Mouse (Mus musculus) heart, embryonic 16.5 days (tissue): ENCODE results near the gene Camkk1. TPM values are rescaled to one million over a fixed set of nuclear protein-coding genes. Genes with fewer than 3 reads are reported as not detected.

Experiments used
- ATAC-seq: fragments of 200-750 bp; cut with Nextera tagmentation; replicated peaks from 2 replicates; pipeline ENCODE4 v1.8.0; 2017; ENCODE audit warnings: moderate number of reproducible peaks; ENCODE audit not compliant: insufficient read depth, low FRiP score; ENCODE audit errors: extremely low read depth
- H3K27ac ChIP-seq: fragments of 300-500 bp; sonication (generic); 2 replicates; pipeline ENCODE4 v1.5.1; 2014; ENCODE audit warnings: mild to moderate bottlenecking, low read length, control low read depth, moderate library complexity
- H3K27me3 ChIP-seq: fragments of 300-500 bp; sonication (generic); 2 replicates; pipeline ENCODE4 v1.6.1; 2014; ENCODE audit warnings: low read length, mixed read lengths; ENCODE audit not compliant: control insufficient read depth, insufficient read depth
- H3K36me3 ChIP-seq: fragments of 300-500 bp; sonication (generic); 2 replicates; pipeline ENCODE4 v1.6.1; 2014; ENCODE audit not compliant: control insufficient read depth, insufficient read depth
- H3K4me1 ChIP-seq: fragments of 300-500 bp; sonication (generic); 2 replicates; pipeline ENCODE4 v1.6.1; 2014; ENCODE audit warnings: low read length, mixed read lengths; ENCODE audit not compliant: control insufficient read depth, insufficient read depth
- H3K4me2 ChIP-seq: fragments of 300-500 bp; sonication (generic); 2 replicates; pipeline ENCODE4 v1.6.1; 2014; ENCODE audit warnings: low read depth, mild to moderate bottlenecking, control low read depth, low read length
- H3K4me3 ChIP-seq: fragments of 300-500 bp; sonication (generic); 2 replicates; pipeline ENCODE4 v1.5.1; 2014; ENCODE audit warnings: mild to moderate bottlenecking, control low read depth, low read length
- H3K9ac ChIP-seq: fragments of 300-500 bp; sonication (generic); 2 replicates; pipeline ENCODE4 v1.6.1; 2014; ENCODE audit warnings: low read length, control low read depth
- H3K9me3 ChIP-seq: fragments of 300-500 bp; sonication (generic); replicated peaks from 2 replicates; pipeline ENCODE4 v1.6.1; 2016; ENCODE audit warnings: low read length; ENCODE audit not compliant: control insufficient read depth
- WGBS: fragments of 180-500 bp; shearing (Covaris S2); extraction: QIAGEN DNeasy Blood & Tissue Kit; methylation state at CpG from one replicate; pipeline ENCODE4 v1.1.7; 2014; 5-methylcytosine and 5-hydroxymethylcytosine counted together
- polyA plus RNA-seq: library from polyadenylated mRNA; unstranded; fragments of >200 nt; fragmentation: Nextera tagmentation; extraction: Ambion mirVana; gene quantifications from 2 replicates; pipeline ENCODE4 v1.2.1, GENCODE M21; 2015

Gene Camkk1
- polyA plus RNA-seq, 1 experiment from 2014 or later: 3.7 TPM

DNA sequence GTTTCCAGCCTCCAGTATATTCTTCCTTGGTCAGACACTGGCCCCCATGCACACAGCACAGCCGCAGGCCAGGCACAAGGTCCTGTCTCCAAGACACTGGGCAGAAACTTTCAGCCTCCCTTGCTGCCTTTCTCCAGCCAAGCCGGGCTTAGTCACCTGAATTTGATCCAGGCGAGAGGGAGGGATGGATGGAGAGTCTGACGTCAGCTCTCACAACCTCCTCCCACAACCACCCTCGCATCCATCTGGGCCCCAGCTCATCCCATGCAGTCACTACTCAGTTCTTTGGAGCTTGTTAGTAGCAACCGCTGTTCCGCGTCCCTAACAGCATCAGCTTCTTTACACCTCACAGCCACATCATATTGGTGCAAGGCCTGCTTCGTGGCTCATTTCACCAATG is 4.3 kb downstream of the Camkk1 start:
- Histone ChIP-seq H3K4me3 (no peak overlapping the region), H3K4me1 (peaks cover 22% of the 10 kb centered on the region), H3K27me3 (peaks cover 18% of the 10 kb centered on the region), H3K27ac (no peak overlapping the region), H3K9me3 (no peaks in the 10 kb centered on the region), H3K9ac (no peak overlapping the region), H3K36me3 (no peaks in the 10 kb centered on the region), H3K4me2 (no peak overlapping the region)
- 59% methylated on average over 9 of the region's 9 CpGs for WGBS
- no peak for ATAC-seq

DNA sequence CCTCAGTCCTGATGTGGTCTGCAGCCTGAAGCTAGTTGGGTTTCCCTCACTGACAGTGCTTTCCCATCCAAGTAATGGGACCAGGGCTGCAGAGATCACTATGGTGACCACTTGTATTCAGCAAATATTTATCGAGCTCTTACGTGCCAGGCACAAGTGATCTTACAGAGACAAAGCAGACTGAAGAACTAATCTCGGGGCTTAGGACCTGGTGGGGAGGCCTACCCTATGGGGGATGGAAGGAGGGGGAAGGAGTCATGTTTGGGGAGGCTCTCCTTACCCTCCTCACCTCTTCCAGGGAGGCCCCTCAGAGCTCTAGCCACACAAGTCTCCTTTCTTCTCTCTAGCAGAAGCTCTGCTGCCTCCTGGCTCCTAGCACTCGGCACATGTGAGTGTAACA is 5.0 kb downstream of the Camkk1 start:
- Histone ChIP-seq H3K4me3 (no peak overlapping the region), H3K9ac (no peak overlapping the region), H3K36me3 (no peaks in the 10 kb centered on the region), H3K4me2 (no peak overlapping the region), H3K27me3 (peaks cover 17% of the 10 kb centered on the region), H3K27ac (peak overlapping the region; percentile 40; the same call in 1 of the 2 replicates), H3K9me3 (no peaks in the 10 kb centered on the region), H3K4me1 (peaks cover 22% of the 10 kb centered on the region)
- WGBS: 41% methylated on average over 4 of the region's 4 CpGs
- ATAC-seq: no peak

DNA sequence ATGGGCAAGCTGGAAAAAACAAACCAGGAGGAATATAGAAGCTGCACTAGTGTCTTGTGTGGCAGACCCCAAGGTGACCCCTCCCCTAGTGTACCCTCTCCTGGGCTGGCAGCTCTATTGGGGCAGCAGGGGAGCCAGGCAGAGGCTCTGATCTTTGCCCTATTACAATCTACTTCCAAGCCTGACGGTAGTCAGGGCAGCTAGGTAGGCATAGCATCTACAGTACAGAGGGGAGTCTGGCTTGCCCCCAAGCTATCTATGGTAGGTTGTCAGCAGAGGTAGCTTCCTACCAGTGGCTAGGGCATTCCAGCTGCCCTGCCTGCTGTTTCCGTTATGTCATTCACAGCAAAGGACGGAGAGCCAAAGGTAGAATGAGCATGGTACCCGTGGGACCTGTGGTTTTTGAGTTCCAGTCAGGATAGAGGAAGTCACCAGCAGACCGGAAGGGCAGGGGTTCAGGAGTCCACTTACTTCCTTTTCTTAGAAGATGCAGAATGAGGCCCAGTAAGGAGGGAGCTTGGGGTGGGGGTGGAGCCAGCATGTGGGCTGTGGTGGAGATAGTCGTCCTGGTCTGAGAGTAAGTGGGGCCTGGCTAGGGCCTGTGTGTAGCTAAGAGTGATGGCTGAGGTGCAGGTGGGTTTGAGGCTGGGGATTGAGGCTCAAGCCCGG is 5.6 kb downstream of the Camkk1 start:
- H3K9ac ChIP-seq: no peak overlapping the region
- peaks cover 22% of the 10 kb centered on the region for H3K4me1 ChIP-seq
- no peak overlapping the region for H3K4me3 ChIP-seq
- H3K27ac ChIP-seq: peak overlapping the region; percentile 40; the same call in 1 of the 2 replicates
- peak overlapping the region; percentile 4; the same call in 1 of the 2 replicates for H3K4me2 ChIP-seq
- WGBS: 46% methylated on average over 7 of the region's 7 CpGs
- peaks cover 17% of the 10 kb centered on the region for H3K27me3 ChIP-seq
- peak; percentile 45 for ATAC-seq
- no peaks in the 10 kb centered on the region for H3K9me3 ChIP-seq
- no peaks in the 10 kb centered on the region for H3K36me3 ChIP-seq

DNA sequence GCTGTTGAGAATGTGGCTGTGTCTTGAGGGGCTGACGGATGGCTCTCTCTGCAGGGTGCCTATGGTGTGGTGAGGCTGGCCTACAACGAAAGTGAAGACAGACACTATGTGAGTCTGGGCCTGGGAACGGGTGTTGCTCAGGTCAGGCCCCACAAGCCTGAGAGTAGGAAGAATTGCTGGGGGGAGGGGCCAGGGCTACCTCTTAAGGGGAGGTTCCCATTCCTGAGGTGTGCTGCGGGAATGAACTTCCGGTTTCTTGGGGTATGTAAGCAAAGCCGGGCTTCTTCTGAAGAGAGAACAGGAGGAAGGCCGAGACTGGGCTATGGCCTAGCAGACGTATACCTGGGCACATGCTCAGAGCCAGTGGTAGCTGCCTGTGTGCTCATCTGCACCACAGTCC is 8.2 kb downstream of the Camkk1 start:
- no peak for ATAC-seq
- Histone ChIP-seq H3K36me3 (no peaks in the 10 kb centered on the region), H3K4me3 (no peak overlapping the region), H3K4me1 (peaks cover 22% of the 10 kb centered on the region), H3K9ac (no peak overlapping the region), H3K9me3 (no peaks in the 10 kb centered on the region), H3K27ac (no peak overlapping the region), H3K4me2 (no peak overlapping the region), H3K27me3 (no peaks in the 10 kb centered on the region; the same call in 1 of the 2 replicates)
- 57% methylated on average over 8 of the region's 8 CpGs for WGBS

DNA sequence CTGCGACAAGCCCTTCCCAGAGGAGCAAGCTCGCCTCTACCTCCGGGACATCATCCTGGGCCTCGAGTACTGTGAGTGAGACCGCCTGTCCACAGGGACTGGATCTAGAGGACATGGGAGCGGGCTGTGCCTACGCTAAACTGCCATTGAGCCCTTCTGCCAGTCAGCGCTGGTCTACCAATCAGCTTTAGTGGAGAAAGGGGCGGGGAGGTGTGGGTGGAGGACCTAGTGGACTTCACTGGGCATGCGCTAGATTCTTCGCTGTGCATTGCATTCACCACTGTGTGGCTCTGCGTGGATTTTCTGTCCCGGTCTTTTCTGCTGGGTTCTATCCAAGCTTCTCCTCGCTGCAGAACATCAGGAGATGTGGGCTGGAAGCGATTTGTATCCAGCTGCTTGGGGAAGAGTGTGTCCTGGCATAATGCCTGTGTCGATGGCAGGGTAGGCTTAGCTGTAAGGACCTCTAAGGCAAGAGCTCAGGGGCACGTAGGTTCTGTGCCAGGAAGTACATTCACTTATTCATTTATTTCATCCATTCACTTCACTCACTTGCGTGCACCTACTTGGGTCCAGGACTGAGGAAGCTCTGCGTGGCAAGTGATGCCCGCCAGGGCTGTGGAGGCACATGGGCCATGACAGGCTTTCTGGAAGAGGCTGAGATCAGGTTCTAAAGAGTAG is 12.2 kb downstream of the Camkk1 start:
- Histone ChIP-seq H3K9me3 (no peaks in the 10 kb centered on the region), H3K9ac (peak overlapping the region; percentile 68), H3K4me3 (peak overlapping the region; percentile 42), H3K27ac (peak overlapping the region; percentile 73), H3K4me1 (peaks cover 10% of the 10 kb centered on the region), H3K4me2 (peak overlapping the region; percentile 80), H3K27me3 (no peaks in the 10 kb centered on the region), H3K36me3 (no peaks in the 10 kb centered on the region)
- peak; percentile 90 for ATAC-seq
- 27% methylated on average over 20 of the region's 20 CpGs for WGBS

DNA sequence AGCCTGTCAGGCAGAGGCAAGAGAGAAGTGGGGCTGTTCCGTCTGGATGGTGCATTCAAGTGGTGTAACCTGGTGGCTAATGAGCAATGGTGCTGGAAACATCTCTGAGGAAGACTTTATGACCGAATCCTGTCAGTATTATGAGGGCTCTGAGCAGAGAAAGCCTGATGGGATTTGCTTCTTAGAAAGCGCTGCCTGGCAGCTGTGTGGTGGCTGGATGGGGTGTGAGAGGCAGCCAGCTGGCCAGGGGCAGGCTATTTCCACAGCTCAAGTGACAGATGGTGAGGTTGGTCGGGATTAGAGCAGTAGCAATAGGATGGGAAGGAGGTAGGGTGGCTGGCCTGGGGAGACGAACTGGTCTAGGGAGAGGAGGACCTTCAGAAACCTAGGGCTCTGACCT is 12.7 kb downstream of the Camkk1 start:
- H3K4me3 ChIP-seq: no peak overlapping the region
- no peaks in the 10 kb centered on the region for H3K9me3 ChIP-seq
- 77% methylated on average over 5 of the region's 5 CpGs for WGBS
- H3K9ac ChIP-seq: peak overlapping the region; percentile 68
- H3K27ac ChIP-seq: peak overlapping the region; percentile 73
- H3K4me1 ChIP-seq: peaks cover 16% of the 10 kb centered on the region
- no peaks in the 10 kb centered on the region for H3K36me3 ChIP-seq
- H3K4me2 ChIP-seq: peak overlapping the region; percentile 80; the same call in 1 of the 2 replicates
- ATAC-seq: no peak
- H3K27me3 ChIP-seq: no peaks in the 10 kb centered on the region

DNA sequence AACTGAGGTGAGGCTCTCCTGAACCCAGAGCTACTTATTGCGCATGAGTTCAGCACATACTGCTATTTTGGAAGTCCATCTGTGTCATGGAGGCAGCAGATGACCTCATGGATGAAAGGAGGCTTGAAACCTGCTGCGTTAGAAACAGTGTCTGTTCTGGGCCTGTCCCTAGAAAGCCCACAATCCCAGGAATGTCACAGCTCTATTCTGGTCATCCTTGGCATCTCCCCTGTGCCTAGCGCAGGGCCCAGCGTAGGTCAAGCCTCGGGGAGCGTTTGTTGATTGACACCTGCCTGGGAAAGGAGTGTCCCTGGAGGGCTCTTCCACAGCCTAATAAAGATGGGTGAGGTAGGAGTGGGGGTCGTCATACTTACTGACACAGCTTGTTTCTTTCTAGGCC is 17.3 kb downstream of the Camkk1 start:
- Histone ChIP-seq H3K27ac (no peak overlapping the region), H3K27me3 (no peaks in the 10 kb centered on the region), H3K4me2 (no peak overlapping the region), H3K9me3 (no peaks in the 10 kb centered on the region), H3K36me3 (no peaks in the 10 kb centered on the region), H3K4me3 (no peak overlapping the region), H3K9ac (no peak overlapping the region), H3K4me1 (peaks cover 10% of the 10 kb centered on the region)
- no peak for ATAC-seq
- 61% methylated on average over 7 of the region's 7 CpGs for WGBS

DNA sequence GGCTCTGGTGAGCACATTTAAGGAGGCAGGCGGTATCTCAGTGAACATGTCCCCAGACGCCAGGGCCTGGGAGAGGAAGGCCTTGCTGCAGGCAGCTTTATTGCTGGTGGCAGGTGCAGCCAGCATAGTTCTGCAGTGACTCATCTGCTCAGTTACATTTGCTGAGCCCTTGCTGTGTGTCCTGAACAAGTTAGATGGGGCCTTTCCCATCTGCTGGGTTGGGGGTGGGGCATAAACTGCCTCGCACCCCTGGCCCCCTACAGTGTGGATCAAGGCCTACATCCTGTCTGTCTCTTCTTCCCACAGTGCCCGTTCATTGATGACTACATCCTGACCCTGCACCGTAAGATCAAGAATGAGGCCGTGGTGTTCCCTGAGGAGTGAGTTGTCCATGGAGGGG is 18.1 kb downstream of the Camkk1 start:
- Histone ChIP-seq H3K27me3 (no peaks in the 10 kb centered on the region), H3K4me3 (no peak overlapping the region), H3K36me3 (no peaks in the 10 kb centered on the region), H3K4me2 (no peak overlapping the region), H3K4me1 (peaks cover 7% of the 10 kb centered on the region), H3K27ac (no peak overlapping the region), H3K9me3 (no peaks in the 10 kb centered on the region), H3K9ac (no peak overlapping the region)
- peak; percentile 39; the same call in 1 of the 2 replicates for ATAC-seq
- WGBS: 56% methylated on average over 6 of the region's 6 CpGs

DNA sequence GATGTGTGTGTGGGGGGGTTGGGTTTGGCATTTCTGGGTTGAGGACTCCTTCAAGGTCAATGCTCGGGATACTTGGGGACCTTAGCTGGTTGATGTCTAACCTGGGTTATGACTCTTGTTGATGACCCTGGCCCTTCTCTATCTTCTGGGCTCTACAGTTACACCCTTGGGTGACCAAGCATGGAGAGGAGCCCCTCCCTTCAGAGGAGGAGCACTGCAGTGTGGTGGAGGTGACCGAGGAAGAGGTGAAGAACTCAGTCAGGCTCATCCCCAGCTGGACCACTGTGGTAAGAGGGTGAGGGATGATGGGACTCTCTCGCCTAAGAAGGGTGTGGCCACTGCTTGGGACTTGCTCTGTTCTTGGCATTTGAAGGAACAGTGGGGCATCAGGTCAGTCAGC is 18.9 kb downstream of the Camkk1 start:
- H3K4me2 ChIP-seq: no peak overlapping the region
- peaks cover 7% of the 10 kb centered on the region for H3K4me1 ChIP-seq
- H3K4me3 ChIP-seq: no peak overlapping the region
- H3K27me3 ChIP-seq: no peaks in the 10 kb centered on the region
- H3K9me3 ChIP-seq: no peaks in the 10 kb centered on the region
- H3K36me3 ChIP-seq: no peaks in the 10 kb centered on the region
- H3K27ac ChIP-seq: no peak overlapping the region
- WGBS: 77% methylated on average over 3 of the region's 3 CpGs
- ATAC-seq: no peak
- no peak overlapping the region for H3K9ac ChIP-seq
